Mouse (Mus musculus): ENCODE data around the gene Fam208b. TPM values are rescaled to one million over a fixed set of nuclear protein-coding genes. Genes with fewer than 3 reads are reported as not detected.
"Not testable (repeated sequence)": the region's sequence is repeated elsewhere in the genome, so short reads cannot be mapped to it uniquely, and the experiment has no call there.

The Fam208b gene
- total and polyA plus RNA-seq, 2 experiments from 2014 or later: 4.4 to 9.8 TPM

DNA sequence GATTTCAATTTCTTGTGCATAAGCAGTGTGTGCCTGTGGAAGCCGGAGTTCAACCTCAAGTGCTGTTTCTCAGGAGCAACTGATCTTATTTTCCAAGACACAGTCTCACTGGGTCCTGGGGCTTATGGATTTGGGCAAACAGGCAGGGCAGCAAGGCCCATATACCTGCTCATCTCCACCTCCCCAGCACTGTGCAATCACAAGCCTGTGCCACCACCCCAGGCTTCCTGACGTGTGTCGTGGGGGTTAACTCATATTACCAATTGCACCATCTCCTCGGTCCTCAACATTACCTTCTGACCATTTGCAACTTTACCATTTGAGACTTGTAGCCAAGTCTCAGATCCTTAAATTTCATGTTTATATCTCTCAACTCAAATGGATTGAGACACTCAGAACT, 76.8 kb downstream of the Fam208b start:
- 85% methylated on average over 4 of the region's 4 CpGs for WGBS
- H3K4me2 ChIP-seq (ENCODE audit: low read depth, low read length): no peak overlapping the region
- no peak overlapping the region for H3K9ac ChIP-seq (replicated peaks; ENCODE audit: low read depth, low read length)
- H3K27ac ChIP-seq (ENCODE audit: low read depth): no peak overlapping the region
- H3K4me3 ChIP-seq (ENCODE audit: low read depth, low read length): no peak overlapping the region
- H3K36me3 ChIP-seq (replicated peaks; ENCODE audit: control insufficient read depth, insufficient read depth, low read length): no peaks in the 10 kb centered on the region
- no peaks in the 10 kb centered on the region for H3K27me3 ChIP-seq (ENCODE audit: control insufficient read depth, insufficient read depth, low read length)
- no peak for TF ChIP-seq CTCF (IDR thresholded peaks at IDR 0.05; ENCODE audit: low read depth)
- no peak for TF ChIP-seq EP300 (IDR thresholded peaks at IDR 0.05; ENCODE audit: low read depth)
- ATAC-seq (ENCODE audit: insufficient read depth, low read depth) (no peak), DNase-seq (ENCODE audit: low spot score) (no peak)
- H3K4me1 ChIP-seq (ENCODE audit: control insufficient read depth, insufficient read depth): peaks cover 4% of the 10 kb centered on the region; the same call in 1 of the 2 replicates
- H3K9me3 ChIP-seq (replicated peaks; ENCODE audit: control insufficient read depth, low read length): no peaks in the 10 kb centered on the region

- Histone ChIP-seq H3K4me3 (ENCODE audit: low read depth, low read length) (no peak overlapping the region), H3K27me3 (ENCODE audit: control insufficient read depth, insufficient read depth, low read length) (no peaks in the 10 kb centered on the region), H3K36me3 (replicated peaks; ENCODE audit: control insufficient read depth, insufficient read depth, low read length) (no peaks in the 10 kb centered on the region), H3K4me1 (ENCODE audit: control insufficient read depth, insufficient read depth) (0 out of 2 replicates have a peak, but pooled peaks cover 3% of the 10 kb centered on the region), H3K27ac (ENCODE audit: low read depth) (no peak overlapping the region), H3K9ac (replicated peaks; ENCODE audit: low read depth, low read length) (no peak overlapping the region), H3K9me3 (replicated peaks; ENCODE audit: control insufficient read depth, low read length) (no peaks in the 10 kb centered on the region), H3K4me2 (ENCODE audit: low read depth, low read length) (no peak overlapping the region)
- no peak for DNase-seq (ENCODE audit: low spot score)
- ATAC-seq (ENCODE audit: insufficient read depth, low read depth): no peak
- WGBS: 40% methylated on average over 4 of the region's 4 CpGs
- TF ChIP-seq EP300 (IDR thresholded peaks at IDR 0.05; ENCODE audit: low read depth) (no peak), CTCF (IDR thresholded peaks at IDR 0.05; ENCODE audit: low read depth) (no peak)
Observed at GRCm38 (mm10) chr13:3532451-3532850, 78.5 kb downstream of the Fam208b start.

GRCm38 (mm10) chr13:3531692-3532320, 79.1 kb downstream of the Fam208b start:
- no peak overlapping the region for H3K4me2 ChIP-seq (ENCODE audit: low read depth, low read length)
- H3K27ac ChIP-seq (ENCODE audit: low read depth): no peak overlapping the region
- TF ChIP-seq CTCF (IDR thresholded peaks at IDR 0.05; ENCODE audit: low read depth): no peak
- no peak for TF ChIP-seq EP300 (IDR thresholded peaks at IDR 0.05; ENCODE audit: low read depth)
- 59% methylated on average over 10 of the region's 10 CpGs for WGBS
- DNase-seq (ENCODE audit: low spot score) (no peak), ATAC-seq (ENCODE audit: insufficient read depth, low read depth) (no peak)
- no peak overlapping the region for H3K9ac ChIP-seq (replicated peaks; ENCODE audit: low read depth, low read length)
- H3K4me1 ChIP-seq (ENCODE audit: control insufficient read depth, insufficient read depth): no peaks in the 10 kb centered on the region
- H3K4me3 ChIP-seq (ENCODE audit: low read depth, low read length): no peak overlapping the region
- H3K36me3 ChIP-seq (replicated peaks; ENCODE audit: control insufficient read depth, insufficient read depth, low read length): no peaks in the 10 kb centered on the region
- no peaks in the 10 kb centered on the region for H3K27me3 ChIP-seq (ENCODE audit: control insufficient read depth, insufficient read depth, low read length)
- H3K9me3 ChIP-seq (replicated peaks; ENCODE audit: control insufficient read depth, low read length): no peaks in the 10 kb centered on the region

GRCm38 (mm10) chr13:3531176-3531575, 79.7 kb downstream of the Fam208b start:
- 65% methylated on average over 2 of the region's 2 CpGs for WGBS
- H3K4me3 ChIP-seq (ENCODE audit: low read depth, low read length): not testable (repeated sequence)

GRCm38 (mm10) chr13:3530451-3530850, 80.5 kb downstream of the Fam208b start:
- ATAC-seq (ENCODE audit: insufficient read depth, low read depth) (no peak), DNase-seq (ENCODE audit: low spot score) (peak; percentile 1)
- H3K4me3 ChIP-seq (ENCODE audit: low read depth, low read length): no peak overlapping the region
- no peaks in the 10 kb centered on the region for H3K9me3 ChIP-seq (replicated peaks; ENCODE audit: control insufficient read depth, low read length)
- no peak overlapping the region for H3K4me2 ChIP-seq (ENCODE audit: low read depth, low read length)
- no peaks in the 10 kb centered on the region for H3K27me3 ChIP-seq (ENCODE audit: control insufficient read depth, insufficient read depth, low read length)
- TF ChIP-seq CTCF (IDR thresholded peaks at IDR 0.05; ENCODE audit: low read depth) (no peak), EP300 (IDR thresholded peaks at IDR 0.05; ENCODE audit: low read depth) (no peak)
- no peaks in the 10 kb centered on the region for H3K36me3 ChIP-seq (replicated peaks; ENCODE audit: control insufficient read depth, insufficient read depth, low read length)
- WGBS: 37% methylated on average over 3 of the region's 3 CpGs
- no peaks in the 10 kb centered on the region for H3K4me1 ChIP-seq (ENCODE audit: control insufficient read depth, insufficient read depth)
- no peak overlapping the region for H3K9ac ChIP-seq (replicated peaks; ENCODE audit: low read depth, low read length)
- H3K27ac ChIP-seq (ENCODE audit: low read depth): no peak overlapping the region

More at GRCm38 (mm10) chr13:3531176-3531575, 79.7 kb downstream of the Fam208b start:
- not testable (repeated sequence) for H3K27me3 ChIP-seq (ENCODE audit: control insufficient read depth, insufficient read depth, low read length); H3K27ac ChIP-seq (ENCODE audit: low read depth); H3K9me3 ChIP-seq (replicated peaks; ENCODE audit: control insufficient read depth, low read length); H3K4me1 ChIP-seq (ENCODE audit: control insufficient read depth, insufficient read depth); H3K9ac ChIP-seq (replicated peaks; ENCODE audit: low read depth, low read length); H3K36me3 ChIP-seq (replicated peaks; ENCODE audit: control insufficient read depth, insufficient read depth, low read length); DNase-seq (ENCODE audit: low spot score); ATAC-seq (ENCODE audit: insufficient read depth, low read depth); H3K4me2 ChIP-seq (ENCODE audit: low read depth, low read length)

DNA sequence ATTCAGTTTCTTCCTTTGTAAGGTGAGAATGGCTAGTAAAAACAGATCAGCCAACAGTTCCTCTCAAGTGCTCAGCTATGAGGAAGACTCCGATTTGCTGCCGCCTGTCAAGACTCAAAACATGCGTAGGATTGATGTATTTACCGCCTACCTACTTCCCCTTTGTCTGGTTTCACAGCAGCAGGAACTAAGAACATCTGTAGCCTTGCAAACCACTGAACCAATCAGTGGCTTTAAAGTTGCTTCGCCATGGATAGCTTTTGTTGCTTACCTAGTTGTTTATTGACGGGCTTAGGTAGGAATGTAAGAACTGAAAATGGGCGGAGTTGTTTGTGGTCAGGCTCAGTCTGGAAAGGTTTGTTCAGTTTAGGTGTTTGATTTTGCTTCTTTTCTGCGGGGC, 84.6 kb downstream of the Fam208b start:
- H3K27ac ChIP-seq (ENCODE audit: low read depth): no peak overlapping the region
- H3K9me3 ChIP-seq (replicated peaks; ENCODE audit: control insufficient read depth, low read length): no peaks in the 10 kb centered on the region
- no peak for ATAC-seq (ENCODE audit: insufficient read depth, low read depth)
- no peak overlapping the region for H3K9ac ChIP-seq (replicated peaks; ENCODE audit: low read depth, low read length)
- TF ChIP-seq EP300 (IDR thresholded peaks at IDR 0.05; ENCODE audit: low read depth) (no peak), CTCF (IDR thresholded peaks at IDR 0.05; ENCODE audit: low read depth) (no peak)
- no peak for DNase-seq (ENCODE audit: low spot score)
- H3K27me3 ChIP-seq (ENCODE audit: control insufficient read depth, insufficient read depth, low read length): no peaks in the 10 kb centered on the region
- peaks cover 4% of the 10 kb centered on the region; the same call in 1 of the 2 replicates for H3K4me1 ChIP-seq (ENCODE audit: control insufficient read depth, insufficient read depth)
- H3K4me2 ChIP-seq (ENCODE audit: low read depth, low read length): no peak overlapping the region
- H3K4me3 ChIP-seq (ENCODE audit: low read depth, low read length): no peak overlapping the region
- 84% methylated on average over 8 of the region's 8 CpGs for WGBS
- H3K36me3 ChIP-seq (replicated peaks; ENCODE audit: control insufficient read depth, insufficient read depth, low read length): no peaks in the 10 kb centered on the region
